Mouse (Mus musculus): Measurements from ENCODE around the gene E130208F15Rik.

DNA sequence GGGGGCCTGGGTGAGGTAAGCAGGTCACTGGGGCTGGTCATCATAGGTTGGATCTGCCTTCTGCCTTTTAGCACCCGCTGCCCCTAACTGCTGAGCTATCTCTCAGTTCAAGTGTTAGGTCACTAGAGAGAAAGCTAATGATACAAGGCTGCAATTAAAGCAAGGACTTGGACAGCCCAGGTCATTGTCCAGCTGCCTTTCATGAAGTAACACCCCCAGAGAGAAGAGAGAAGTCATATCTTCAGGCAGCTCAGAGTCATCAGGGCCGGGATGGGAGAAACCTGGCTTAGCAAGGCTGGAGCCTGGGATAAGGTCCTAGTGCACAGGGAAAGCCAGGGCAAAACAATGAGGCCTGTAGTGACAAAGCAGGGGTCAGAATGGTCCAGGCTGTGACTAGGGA lies 45.9 kb downstream of the E130208F15Rik start:
- TF ChIP-seq FLI1 (IDR thresholded peaks at IDR 0.05; ENCODE audit: low read length), result no peak
- TF ChIP-seq GATA1 (IDR thresholded peaks at IDR 0.05; ENCODE audit: borderline replicate concordance, low read length), result no peak

All from megakaryocyte, embryonic 14.5 days (primary cell).